Mouse (Mus musculus): ENCODE measurements around the gene Rgs7. TPM values are rescaled to one million over a fixed set of nuclear protein-coding genes. Genes with fewer than 3 reads are reported as not detected.

The Rgs7 gene
- polyA plus RNA-seq, 1 experiment from 2014 or later = 0.91 TPM

- no peaks in the 10 kb centered on the region for H3K36me3 ChIP-seq
- no peaks in the 10 kb centered on the region for H3K9me3 ChIP-seq (replicated peaks)
- no peak overlapping the region for H3K4me3 ChIP-seq (replicated peaks)
- H3K27ac ChIP-seq (replicated peaks) = no peak overlapping the region
- H3K4me1 ChIP-seq = no peaks in the 10 kb centered on the region
- H3K9ac ChIP-seq = no peak overlapping the region
- WGBS = 79% methylated on average over 4 of the region's 4 CpGs
- ATAC-seq (ENCODE audit: insufficient number of reproducible peaks, low FRiP score, low TSS enrichment, low read depth) = no peak
- H3K27me3 ChIP-seq = no peaks in the 10 kb centered on the region
- no peak overlapping the region for H3K4me2 ChIP-seq (replicated peaks)
Measured at GRCm38 (mm10) chr1:175485109-175485508, 7.2 kb downstream of the Rgs7 start.

GRCm38 (mm10) chr1:175473060-175473459 lies 19.2 kb downstream of the Rgs7 start:
- Histone ChIP-seq H3K9ac (no peak overlapping the region), H3K4me3 (replicated peaks) (no peak overlapping the region), H3K4me2 (replicated peaks) (no peak overlapping the region), H3K27me3 (no peaks in the 10 kb centered on the region), H3K27ac (replicated peaks) (no peak overlapping the region), H3K4me1 (no peaks in the 10 kb centered on the region), H3K36me3 (no peaks in the 10 kb centered on the region), H3K9me3 (replicated peaks) (no peaks in the 10 kb centered on the region)
- 79% methylated on average over 5 of the region's 5 CpGs for WGBS
- ATAC-seq (ENCODE audit: insufficient number of reproducible peaks, low FRiP score, low TSS enrichment, low read depth) = no peak

GRCm38 (mm10) chr1:175469087-175469788 lies 23.1 kb downstream of the Rgs7 start:
- Histone ChIP-seq H3K9me3 (replicated peaks) (no peaks in the 10 kb centered on the region), H3K36me3 (no peaks in the 10 kb centered on the region), H3K4me2 (replicated peaks) (no peak overlapping the region), H3K4me3 (replicated peaks) (no peak overlapping the region), H3K27ac (replicated peaks) (no peak overlapping the region), H3K4me1 (no peaks in the 10 kb centered on the region), H3K27me3 (no peaks in the 10 kb centered on the region), H3K9ac (no peak overlapping the region)
- ATAC-seq (ENCODE audit: insufficient number of reproducible peaks, low FRiP score, low TSS enrichment, low read depth) = no peak
- 58% methylated on average over 8 of the region's 8 CpGs for WGBS

- no peak overlapping the region for H3K27ac ChIP-seq (replicated peaks)
- no peak overlapping the region for H3K9ac ChIP-seq
- no peaks in the 10 kb centered on the region for H3K9me3 ChIP-seq (replicated peaks)
- no peaks in the 10 kb centered on the region for H3K27me3 ChIP-seq
- ATAC-seq (ENCODE audit: insufficient number of reproducible peaks, low FRiP score, low TSS enrichment, low read depth) = no peak
- WGBS = 52% methylated on average over 2 of the region's 2 CpGs
- H3K4me2 ChIP-seq (replicated peaks) = no peak overlapping the region
- H3K4me1 ChIP-seq = no peaks in the 10 kb centered on the region
- no peaks in the 10 kb centered on the region for H3K36me3 ChIP-seq
- H3K4me3 ChIP-seq (replicated peaks) = no peak overlapping the region
Measured at GRCm38 (mm10) chr1:175464566-175464965, 27.7 kb downstream of the Rgs7 start.

DNA sequence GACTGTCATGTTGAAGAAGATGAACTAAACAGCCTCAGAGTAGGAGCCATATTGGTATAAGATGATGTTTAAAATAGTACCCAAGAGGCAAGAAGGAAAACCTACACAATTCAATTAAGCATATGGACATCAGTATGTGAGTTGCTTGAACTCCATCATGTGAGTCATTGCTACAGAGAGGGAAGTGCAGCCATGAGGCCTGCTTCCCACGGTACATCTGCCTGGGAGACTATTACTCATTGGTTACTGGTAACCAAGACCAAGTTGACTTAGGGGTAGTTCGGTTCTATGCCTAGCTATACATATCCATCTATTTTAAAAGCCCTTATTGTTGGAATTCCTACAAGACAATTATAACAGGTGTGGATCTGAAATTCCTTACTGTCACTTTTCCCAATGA lies 29.9 kb downstream of the Rgs7 start:
- no peak overlapping the region for H3K4me2 ChIP-seq (replicated peaks)
- WGBS = 92% methylated on average over 2 of the region's 2 CpGs
- H3K4me3 ChIP-seq (replicated peaks) = no peak overlapping the region
- H3K4me1 ChIP-seq = no peaks in the 10 kb centered on the region
- H3K27me3 ChIP-seq = no peaks in the 10 kb centered on the region
- ATAC-seq (ENCODE audit: insufficient number of reproducible peaks, low FRiP score, low TSS enrichment, low read depth) = no peak
- H3K36me3 ChIP-seq = no peaks in the 10 kb centered on the region
- no peak overlapping the region for H3K27ac ChIP-seq (replicated peaks)
- no peaks in the 10 kb centered on the region for H3K9me3 ChIP-seq (replicated peaks)
- H3K9ac ChIP-seq = no peak overlapping the region

DNA sequence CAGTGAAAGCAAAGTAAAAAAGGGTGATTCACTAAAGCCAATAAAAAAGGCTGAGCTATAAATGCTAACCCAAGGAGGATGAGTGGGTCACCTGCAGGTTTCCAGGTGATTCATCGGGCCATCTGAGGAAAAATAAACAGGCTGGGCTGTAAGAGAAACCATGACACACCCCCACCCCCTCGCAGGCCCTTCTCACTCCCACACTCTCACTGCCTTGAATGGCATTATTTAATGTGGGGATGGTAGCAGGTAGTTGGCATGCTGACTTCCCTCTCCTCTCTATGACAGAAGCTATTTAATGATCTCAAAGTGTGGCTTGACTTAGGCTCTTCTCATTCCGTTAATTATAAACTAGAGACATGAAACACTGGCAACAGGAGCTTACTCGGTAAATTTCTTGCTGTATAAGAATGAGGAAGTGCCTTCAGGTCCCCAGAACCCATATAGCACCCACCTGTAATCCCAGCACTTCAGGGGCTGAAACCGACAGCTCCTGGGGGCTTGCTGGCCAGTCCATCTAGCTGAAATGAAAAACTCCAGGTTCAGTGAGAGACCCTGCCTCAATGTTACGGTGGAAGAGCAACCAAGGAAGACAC lies 38.2 kb downstream of the Rgs7 start:
- 81% methylated on average over 6 of the region's 6 CpGs for WGBS

DNA sequence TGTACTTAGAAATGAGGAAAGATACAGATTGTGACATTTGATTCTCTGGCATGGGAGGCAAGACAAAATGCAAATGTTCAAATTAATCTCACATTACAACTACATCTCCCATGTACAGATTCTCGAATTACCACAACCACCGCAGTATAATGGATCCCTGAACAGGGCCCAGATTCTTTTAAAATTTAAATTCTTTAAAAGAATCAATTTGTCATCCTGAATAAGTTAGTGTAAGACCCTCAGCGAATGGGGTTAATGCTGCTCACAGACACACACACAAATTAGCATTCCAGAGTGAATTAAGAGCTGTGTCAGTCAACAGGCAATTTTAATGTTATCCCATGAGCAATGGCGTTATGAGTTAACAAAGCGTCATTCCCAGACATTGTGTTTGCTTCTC lies 44.3 kb downstream of the Rgs7 start:
- Histone ChIP-seq H3K4me3 (replicated peaks) (no peak overlapping the region), H3K4me1 (no peaks in the 10 kb centered on the region), H3K27ac (replicated peaks) (no peak overlapping the region), H3K4me2 (replicated peaks) (no peak overlapping the region), H3K9me3 (replicated peaks) (no peaks in the 10 kb centered on the region), H3K27me3 (no peaks in the 10 kb centered on the region), H3K36me3 (no peaks in the 10 kb centered on the region), H3K9ac (no peak overlapping the region)
- no peak for ATAC-seq (ENCODE audit: insufficient number of reproducible peaks, low FRiP score, low TSS enrichment, low read depth)
- 25% methylated on average over 5 of the region's 5 CpGs for WGBS

More for the DNA sequence above, 38.2 kb downstream of the Rgs7 start:
- Histone ChIP-seq H3K27ac (replicated peaks) (no peak overlapping the region), H3K9me3 (replicated peaks) (no peaks in the 10 kb centered on the region), H3K4me3 (replicated peaks) (no peak overlapping the region), H3K36me3 (no peaks in the 10 kb centered on the region), H3K9ac (no peak overlapping the region), H3K27me3 (no peaks in the 10 kb centered on the region), H3K4me1 (no peaks in the 10 kb centered on the region), H3K4me2 (replicated peaks) (no peak overlapping the region)
- no peak for ATAC-seq (ENCODE audit: insufficient number of reproducible peaks, low FRiP score, low TSS enrichment, low read depth)

- H3K9ac ChIP-seq = no peak overlapping the region
- no peaks in the 10 kb centered on the region for H3K27me3 ChIP-seq
- H3K27ac ChIP-seq (replicated peaks) = no peak overlapping the region
- 97% methylated on average over 1 of the region's 1 CpGs for WGBS
- ATAC-seq (ENCODE audit: insufficient number of reproducible peaks, low FRiP score, low TSS enrichment, low read depth) = no peak
- no peak overlapping the region for H3K4me3 ChIP-seq (replicated peaks)
- H3K9me3 ChIP-seq (replicated peaks) = no peaks in the 10 kb centered on the region
- H3K4me2 ChIP-seq (replicated peaks) = no peak overlapping the region
- no peaks in the 10 kb centered on the region for H3K4me1 ChIP-seq
- H3K36me3 ChIP-seq = no peaks in the 10 kb centered on the region
Measured at GRCm38 (mm10) chr1:175442939-175443338, 49.4 kb downstream of the Rgs7 start.

DNA sequence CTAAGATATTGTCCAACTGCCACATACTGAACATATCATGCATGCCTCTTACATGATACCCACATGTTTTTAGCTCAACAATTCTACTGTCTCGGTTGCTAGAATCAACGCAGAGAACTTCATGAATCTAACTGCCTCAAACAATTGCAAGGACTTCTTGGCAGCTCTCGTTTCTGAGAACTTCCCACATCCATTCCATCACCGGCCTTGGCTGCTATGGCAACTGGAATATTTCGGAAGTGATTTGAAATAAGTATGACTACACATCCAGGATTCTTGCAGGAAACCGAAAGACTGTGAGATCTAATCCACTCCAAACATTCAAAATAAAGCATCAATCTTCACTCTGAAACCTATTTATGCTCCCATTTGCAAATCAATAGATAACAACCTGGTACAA lies 50.3 kb downstream of the Rgs7 start:
- H3K4me1 ChIP-seq = no peaks in the 10 kb centered on the region
- ATAC-seq (ENCODE audit: insufficient number of reproducible peaks, low FRiP score, low TSS enrichment, low read depth) = no peak
- WGBS = 76% methylated on average over 6 of the region's 6 CpGs
- no peaks in the 10 kb centered on the region for H3K36me3 ChIP-seq
- no peak overlapping the region for H3K4me3 ChIP-seq (replicated peaks)
- H3K9me3 ChIP-seq (replicated peaks) = no peaks in the 10 kb centered on the region
- no peak overlapping the region for H3K4me2 ChIP-seq (replicated peaks)
- H3K9ac ChIP-seq = no peak overlapping the region
- H3K27ac ChIP-seq (replicated peaks) = no peak overlapping the region
- no peaks in the 10 kb centered on the region for H3K27me3 ChIP-seq

- no peaks in the 10 kb centered on the region for H3K36me3 ChIP-seq
- no peak overlapping the region for H3K9ac ChIP-seq
- no peaks in the 10 kb centered on the region for H3K9me3 ChIP-seq (replicated peaks)
- ATAC-seq (ENCODE audit: insufficient number of reproducible peaks, low FRiP score, low TSS enrichment, low read depth) = no peak
- H3K4me2 ChIP-seq (replicated peaks) = no peak overlapping the region
- no peak overlapping the region for H3K4me3 ChIP-seq (replicated peaks)
- WGBS = 79% methylated on average over 14 of the region's 14 CpGs
- no peak overlapping the region for H3K27ac ChIP-seq (replicated peaks)
- H3K27me3 ChIP-seq = no peaks in the 10 kb centered on the region
- no peaks in the 10 kb centered on the region for H3K4me1 ChIP-seq
Measured at GRCm38 (mm10) chr1:175433622-175434204, 58.6 kb downstream of the Rgs7 start.

GRCm38 (mm10) chr1:175433128-175433527 lies 59.2 kb downstream of the Rgs7 start:
- no peaks in the 10 kb centered on the region for H3K36me3 ChIP-seq
- no peak for ATAC-seq (ENCODE audit: insufficient number of reproducible peaks, low FRiP score, low TSS enrichment, low read depth)
- no peak overlapping the region for H3K4me2 ChIP-seq (replicated peaks)
- H3K9ac ChIP-seq = no peak overlapping the region
- H3K4me1 ChIP-seq = no peaks in the 10 kb centered on the region
- H3K27ac ChIP-seq (replicated peaks) = no peak overlapping the region
- no peaks in the 10 kb centered on the region for H3K9me3 ChIP-seq (replicated peaks)
- WGBS = 80% methylated on average over 6 of the region's 6 CpGs
- H3K27me3 ChIP-seq = no peaks in the 10 kb centered on the region
- no peak overlapping the region for H3K4me3 ChIP-seq (replicated peaks)
